Mouse (Mus musculus) large intestine, adult 2 months (tissue): ENCODE data around the gene Scgb1b12. TPM values are rescaled to one million over a fixed set of nuclear protein-coding genes. Genes with fewer than 3 reads are reported as not detected.
"Not testable (repeated sequence)": the region's sequence is repeated elsewhere in the genome, so short reads cannot be mapped to it uniquely, and the experiment has no call there.

Experiments used
- DNase-seq: peaks from one replicate; pipeline ENCODE4 v3.0.0-alpha.2; 2012; ENCODE audit warnings: low read depth, low spot score
- WGBS: fragments of 180-500 bp; shearing (Covaris S2); methylation state at CpG from one replicate; pipeline ENCODE4 v1.1.7; 2018; 5-methylcytosine and 5-hydroxymethylcytosine counted together
- polyA plus RNA-seq: library from polyadenylated mRNA; depleted of rRNA; stranded (reverse); fragments of >200 nt; gene quantifications from 2 replicates; pipeline ENCODE4 v1.2.3, GENCODE M21; 2012; rRNA removed

Scgb1b12 gene
- polyA plus RNA-seq, result not detected in 2 replicates

GRCm38 (mm10) chr7:32333882-32334281 lies at the start of gene Scgb1b12:
Gene Scgb1b12 (plus strand): TSS chr7:32334182.
- DNase-seq, result not testable (repeated sequence)
- WGBS, result 44% methylated on average over 3 of the region's 3 CpGs

DNA sequence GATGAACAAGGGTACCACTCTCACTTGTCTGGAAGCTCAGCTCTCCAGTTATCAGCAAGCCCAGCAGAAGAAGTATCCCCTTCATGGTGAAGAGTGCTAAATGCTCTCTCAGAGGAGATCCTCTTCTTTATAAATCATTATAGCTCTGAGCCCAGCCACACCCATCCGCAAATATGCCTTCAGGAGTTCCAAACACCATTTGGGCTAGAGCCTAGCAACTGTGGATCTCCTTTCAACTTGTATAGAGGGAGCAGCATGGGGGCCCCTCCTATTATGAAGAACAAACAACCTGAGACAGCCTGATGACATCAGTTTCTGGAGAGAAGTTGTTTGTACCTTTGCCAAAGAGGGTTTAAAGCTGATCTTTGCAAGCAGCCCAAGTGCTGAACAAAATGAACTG lies 6.8 kb upstream of the Scgb1b12 start, which contains the start of gene Scgb2b12:
Gene Scgb2b12 (minus strand): TSS at position 101 of the 400 bp plus-strand sequence.
- WGBS, result 68% methylated on average over 1 of the region's 1 CpGs
- not testable (repeated sequence) for DNase-seq

Other genes with a start within 250 kb of the Scgb1b12 start
- not detected in 2 replicates for gene Scgb1b10, start 233.3 kb upstream of the Scgb1b12 start, polyA plus RNA-seq
- not detected in 2 replicates for gene Scgb2b11, start 123.0 kb upstream of the Scgb1b12 start, polyA plus RNA-seq
- not detected in 2 replicates for gene Scgb1b11, start 111.3 kb upstream of the Scgb1b12 start, polyA plus RNA-seq
- gene Scgb2b12, start 6.9 kb upstream of the Scgb1b12 start, polyA plus RNA-seq, result not detected in 2 replicates
- not detected in 2 replicates for gene Scgb1b29, start 107.4 kb downstream of the Scgb1b12 start, polyA plus RNA-seq